Mouse (Mus musculus): Measurements from ENCODE around the gene Cdkl4.

Gene Cdkl4

DNA sequence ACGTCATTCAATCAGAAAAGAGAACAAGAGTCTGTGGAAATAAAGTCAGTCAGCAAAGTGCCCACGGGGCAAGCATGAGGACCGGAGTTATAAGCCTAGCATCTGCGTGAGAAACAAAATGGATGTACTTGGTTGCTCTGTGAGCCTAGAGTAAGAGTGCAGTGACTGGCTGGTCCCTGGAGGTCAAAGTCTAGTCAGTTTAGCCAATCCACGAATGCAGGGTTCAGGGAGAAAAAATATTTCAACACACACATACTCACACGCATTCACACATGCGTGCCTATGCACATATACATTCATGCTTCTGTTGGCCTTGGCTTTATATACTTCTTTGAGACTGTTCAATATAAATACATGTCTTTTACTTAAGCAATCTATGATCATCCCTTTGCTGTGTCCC lies 62.1 kb downstream of the Cdkl4 start:
- no peak for DNase-seq

DNA sequence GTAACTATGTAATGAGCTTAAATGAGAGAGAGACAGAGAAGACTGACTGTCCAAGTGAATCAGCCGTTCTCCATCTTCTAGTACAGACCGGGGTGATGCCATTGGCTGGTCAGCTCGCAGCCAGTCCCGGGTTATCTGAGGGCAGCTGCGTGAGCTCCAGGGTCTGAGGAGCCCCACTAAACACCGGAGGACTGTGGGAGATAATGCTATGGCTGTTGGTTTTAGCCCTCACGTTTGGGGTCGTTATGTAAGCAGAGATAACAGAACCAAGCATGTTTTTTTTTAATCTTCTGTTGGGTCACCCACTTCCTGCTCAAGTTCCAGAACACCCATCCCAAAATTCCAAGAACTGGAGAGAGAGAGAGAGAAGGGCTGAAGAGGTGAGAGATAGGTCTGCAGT lies 63.8 kb downstream of the Cdkl4 start:
- DNase-seq: no peak

DNA sequence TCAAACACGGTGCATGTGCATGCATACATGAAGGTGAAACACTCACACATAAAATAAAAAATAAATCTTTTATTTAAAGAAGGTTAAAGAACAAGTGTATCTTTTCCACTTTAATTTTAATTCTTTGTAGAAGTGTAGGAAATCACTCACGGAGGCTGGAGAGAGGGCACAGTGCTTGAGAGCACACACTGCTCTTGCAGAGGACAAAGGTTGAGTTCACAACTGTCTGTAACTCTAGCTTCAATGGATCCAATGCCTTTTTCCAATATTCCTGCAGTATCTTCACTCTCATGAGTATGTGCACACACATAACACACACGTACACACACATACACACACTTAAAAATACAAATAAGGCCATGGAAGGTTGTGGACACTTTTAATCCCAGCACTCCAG lies 67.2 kb downstream of the Cdkl4 start:
- DNase-seq: no peak

DNA sequence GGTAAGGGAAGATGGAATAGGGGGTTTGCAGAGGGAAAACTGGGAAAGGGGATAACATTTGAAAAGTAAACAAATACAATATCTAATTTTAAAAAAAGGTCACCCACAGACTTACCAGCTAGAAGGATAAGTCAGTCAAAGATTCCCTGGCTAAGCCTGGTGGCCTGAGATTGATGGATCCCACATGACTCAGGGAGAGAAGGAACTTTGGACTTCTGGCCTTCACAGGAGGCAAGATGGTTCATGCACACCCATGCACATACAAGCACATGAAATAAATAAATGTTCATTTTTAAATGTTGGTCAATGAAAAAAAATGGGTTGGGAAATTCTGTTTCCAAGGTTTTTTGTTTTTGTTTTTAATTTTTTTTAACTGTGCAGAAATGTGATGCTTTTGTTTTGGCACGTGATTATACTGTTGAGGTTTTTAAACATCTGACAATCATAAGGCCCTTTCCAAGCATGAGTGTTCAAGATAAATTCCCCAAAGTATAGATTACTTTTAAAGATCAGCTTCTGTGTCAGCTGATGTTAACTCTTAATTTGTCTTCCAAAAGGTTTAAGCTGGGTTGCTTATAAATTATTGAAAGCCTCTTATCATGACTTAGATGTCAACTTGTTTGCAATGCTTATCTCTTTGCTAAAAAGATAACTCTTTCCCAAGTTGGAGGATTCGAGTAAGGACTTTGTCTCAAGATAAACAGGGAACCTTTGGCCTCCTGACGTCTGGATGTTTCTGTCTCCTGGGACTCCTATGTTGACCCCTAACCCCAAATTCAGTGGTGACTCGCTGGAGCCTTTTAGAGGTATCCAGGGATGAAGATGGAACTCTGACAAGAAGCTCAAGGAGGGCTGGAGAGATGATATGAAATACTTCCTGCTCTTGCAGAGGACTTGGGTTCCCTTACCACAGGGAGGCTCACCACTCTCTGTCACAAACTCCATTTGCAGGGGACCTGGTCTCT lies 67.8 kb downstream of the Cdkl4 start:
- DNase-seq: no peak

DNA sequence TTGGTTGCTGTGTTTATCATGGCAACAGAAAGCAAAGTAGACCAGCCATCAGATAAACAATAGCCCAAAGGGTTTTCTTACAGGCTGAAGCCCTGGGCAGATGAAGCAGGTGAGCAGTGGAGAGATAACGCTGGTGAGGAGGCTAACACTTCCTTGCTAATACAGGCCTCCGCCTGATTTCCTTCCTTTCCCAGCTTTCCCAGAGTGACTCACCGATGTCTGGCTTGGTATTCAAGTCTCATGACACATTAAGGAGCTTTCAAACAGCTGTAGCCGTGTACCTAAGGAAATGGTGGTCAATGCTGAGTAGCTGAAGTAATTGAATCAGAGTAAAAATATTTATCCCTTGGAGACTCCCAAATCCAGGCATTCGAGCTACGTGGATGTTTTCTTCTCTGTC lies 71.8 kb downstream of the Cdkl4 start:
- no peak for DNase-seq

DNA sequence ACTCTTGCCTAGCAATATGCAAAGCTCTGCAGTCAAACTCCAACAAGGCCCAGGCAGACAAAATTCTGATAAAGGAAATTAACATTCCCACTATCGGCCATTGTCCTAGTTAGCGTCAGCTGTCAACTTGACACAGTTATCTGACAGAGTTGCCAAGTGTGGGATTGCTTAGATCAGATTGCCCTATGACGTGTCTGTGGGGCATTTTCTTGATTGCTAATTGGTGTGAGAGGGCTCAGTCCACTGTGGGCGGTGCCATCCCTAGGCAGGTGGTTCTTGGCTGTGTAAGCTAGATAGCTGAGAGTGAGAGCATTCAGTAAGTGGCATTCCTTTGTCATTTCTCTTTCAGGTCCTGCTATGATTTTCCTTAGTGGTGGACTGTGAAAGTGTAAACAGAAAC lies 72.3 kb downstream of the Cdkl4 start:
- no peak for DNase-seq

DNA sequence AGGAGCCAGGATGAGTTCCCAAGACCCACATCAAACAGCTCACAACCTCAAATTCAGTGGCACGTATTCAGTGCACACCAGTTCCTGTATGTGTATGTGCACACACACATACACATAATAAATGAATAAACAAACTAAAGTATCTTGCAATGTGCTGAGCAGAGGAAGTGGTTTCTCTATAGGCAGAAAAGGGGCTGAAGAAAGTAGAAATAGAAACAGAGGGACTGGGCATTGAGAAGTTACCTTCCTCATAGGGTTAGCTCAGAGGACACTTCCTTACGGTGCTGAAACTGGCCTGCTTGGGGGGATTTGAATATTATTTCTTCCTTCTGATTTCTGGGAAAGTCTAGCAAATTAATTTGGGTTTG lies 75.8 kb downstream of the Cdkl4 start:
- DNase-seq: no peak

DNA sequence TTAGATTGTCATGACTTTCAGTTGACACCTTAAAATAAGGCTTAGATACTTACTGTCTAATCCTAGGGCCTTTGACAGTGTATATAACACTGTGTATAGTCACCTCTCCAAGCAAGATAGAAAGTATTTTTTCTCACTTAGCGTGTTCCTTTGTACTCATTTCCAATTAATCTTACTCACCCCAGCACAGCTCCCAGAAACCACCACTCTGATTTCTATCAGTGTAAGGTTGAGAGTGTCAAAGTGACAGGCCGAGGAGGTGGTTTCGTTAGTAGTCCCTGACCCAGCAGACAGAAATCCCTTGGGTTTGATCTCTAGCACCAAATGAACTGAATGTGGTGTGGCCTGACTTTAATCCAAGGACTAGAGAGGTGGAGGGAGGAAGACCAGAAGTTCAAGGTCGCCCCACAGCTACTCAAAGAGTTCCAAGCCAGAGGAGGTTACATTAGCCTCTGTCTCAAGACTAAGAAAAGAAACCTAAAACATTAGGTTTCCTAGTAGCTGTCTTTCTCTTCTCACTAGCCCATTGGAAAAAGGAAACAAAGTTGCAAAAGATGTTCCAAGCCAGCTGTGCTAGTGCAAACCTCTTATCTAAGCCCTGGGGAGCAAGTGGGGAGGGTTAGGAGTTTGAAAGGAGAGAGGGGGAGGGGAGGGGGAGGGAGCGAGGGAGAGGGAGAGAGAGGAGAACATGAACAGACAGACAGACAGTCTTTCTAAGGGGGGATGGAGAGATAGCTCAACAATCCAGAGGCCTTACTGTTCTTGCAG lies 76.4 kb downstream of the Cdkl4 start:
- no peak for DNase-seq

DNA sequence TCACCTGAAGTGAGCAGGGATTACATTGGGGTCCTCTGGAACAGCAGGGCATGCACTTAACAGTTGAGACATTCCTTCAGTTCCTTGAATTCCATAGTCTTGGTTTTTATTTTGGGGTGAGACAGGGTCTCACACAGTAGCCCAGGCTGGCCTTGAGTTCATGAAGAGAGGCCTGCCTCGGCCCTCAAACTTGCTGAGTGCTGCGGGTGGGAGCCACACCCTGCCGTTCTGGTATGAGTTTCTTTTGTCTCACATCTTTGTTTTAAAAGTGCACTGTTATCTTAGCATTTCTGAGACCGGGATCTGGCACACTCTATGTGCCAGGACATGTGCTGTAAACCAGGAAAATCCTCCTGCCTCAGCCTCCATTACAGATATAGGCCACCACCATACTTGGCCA lies 77.6 kb downstream of the Cdkl4 start:
- DNase-seq: no peak

DNA sequence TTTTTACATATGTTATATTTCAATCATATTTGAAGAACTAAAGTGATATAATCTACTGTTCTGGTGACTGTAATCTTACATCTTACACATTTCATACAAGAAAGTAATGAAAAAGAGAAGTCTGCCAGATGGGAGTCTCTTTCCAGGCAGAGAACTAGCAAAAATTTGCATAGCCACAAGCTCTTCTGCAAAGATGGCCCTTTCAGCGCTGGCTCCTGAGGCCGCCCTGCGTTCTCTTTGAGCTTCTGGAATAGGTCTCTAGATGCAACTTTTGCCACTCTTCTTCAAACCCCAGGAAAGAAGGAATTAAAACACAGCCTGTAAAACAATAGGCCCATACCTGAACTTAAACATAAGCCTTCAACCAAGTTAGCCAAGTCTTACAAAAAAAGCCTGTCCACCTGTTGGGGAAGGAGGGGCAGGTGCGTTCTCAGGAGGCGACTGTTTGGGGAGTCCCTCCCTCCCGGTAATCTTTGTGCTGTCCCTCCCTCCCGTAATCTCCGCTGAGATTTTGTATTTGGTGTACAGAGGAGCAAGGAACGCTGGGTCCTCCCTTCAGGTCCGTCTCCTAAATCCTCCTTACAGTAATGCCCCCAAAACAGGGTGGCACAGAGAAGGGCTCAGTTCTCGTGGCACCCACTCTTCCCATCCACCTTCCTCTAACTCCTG lies 78.9 kb downstream of the Cdkl4 start:
- DNase-seq: no peak

DNA sequence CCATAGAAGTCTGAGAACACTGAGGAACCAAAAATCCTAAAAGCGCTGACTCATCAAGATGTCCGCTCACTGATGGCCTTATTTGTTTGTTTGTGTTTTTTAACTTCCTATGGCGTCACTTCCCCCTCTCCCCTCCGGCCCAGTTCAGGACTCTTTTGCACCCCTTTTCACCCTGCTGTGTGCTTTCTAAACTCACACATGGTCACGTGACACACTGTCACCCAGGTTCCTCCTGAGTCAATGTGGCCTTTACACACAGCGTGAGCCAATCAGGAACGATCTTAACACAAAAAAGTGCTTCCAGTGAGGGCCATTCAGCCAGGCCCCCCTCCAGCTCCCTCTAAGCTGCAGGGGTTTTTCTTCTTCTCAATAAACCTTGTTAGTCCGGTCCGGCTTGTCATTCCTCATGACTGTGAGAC lies 80.4 kb downstream of the Cdkl4 start:
- no peak for DNase-seq

DNA sequence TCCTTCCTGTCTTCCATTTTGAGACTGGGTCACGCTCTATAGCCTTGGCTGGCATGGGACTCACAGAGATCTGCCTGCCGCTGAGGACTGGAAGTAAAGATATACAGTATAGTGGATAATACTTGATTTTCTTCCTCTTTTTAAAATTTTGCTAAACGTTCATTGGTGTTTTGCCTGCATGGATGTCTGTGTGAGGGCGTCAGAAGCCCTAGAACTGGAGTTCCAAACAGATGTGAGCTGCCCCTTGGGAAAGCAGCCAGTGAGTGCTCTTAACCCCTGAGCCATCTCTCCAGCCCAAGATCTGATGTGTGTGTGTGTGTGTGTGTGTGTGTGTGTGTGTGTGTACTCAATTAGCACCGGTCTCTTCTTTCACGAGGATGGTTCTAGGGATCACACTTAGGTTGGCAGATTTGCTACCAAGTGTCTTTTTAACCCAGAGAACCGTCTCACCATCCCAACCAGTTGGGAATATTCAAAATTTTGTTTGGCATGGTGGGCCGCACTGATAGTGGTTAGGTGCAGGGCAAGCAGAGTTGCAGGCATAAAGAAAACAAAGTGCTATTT lies 80.9 kb downstream of the Cdkl4 start:
- DNase-seq: no peak

DNA sequence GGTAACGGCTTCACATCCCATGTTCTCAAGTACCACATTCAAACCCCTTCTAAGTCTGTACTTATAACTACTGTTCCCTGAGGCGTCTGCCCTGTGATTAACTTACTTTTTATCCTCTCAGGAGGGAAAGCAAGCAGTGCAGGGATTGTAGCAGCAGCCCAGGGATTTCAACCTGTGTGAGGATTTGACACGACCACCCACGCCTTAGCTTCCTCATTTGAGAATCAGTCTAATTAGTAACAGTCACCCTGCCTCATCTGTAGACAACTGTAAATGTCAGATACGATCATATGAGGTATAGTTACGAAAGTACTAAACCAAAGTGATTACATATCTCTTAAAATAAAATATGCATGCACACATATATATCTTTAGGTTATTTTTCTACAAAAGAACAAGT lies 81.4 kb downstream of the Cdkl4 start:
- no peak for DNase-seq

DNA sequence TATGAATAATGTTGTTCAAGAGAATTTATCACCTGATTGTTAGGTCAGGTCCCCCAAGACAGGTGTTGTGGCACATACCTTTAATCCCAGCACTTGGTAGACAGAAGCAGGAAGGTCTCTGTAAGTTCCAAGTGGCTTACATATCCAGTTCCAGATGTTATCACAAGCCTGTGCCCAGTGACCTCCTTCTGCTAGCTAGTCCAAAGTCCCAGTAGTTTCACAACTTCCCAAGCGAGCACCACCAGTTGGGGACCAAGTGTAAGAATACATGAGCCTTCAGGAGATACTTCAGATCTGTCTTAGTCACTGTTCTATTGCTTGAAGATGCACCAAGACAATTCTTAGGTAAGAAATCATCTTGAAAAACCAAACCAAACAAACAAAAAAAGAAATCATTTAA lies 83.7 kb downstream of the Cdkl4 start:
- DNase-seq: no peak

DNA sequence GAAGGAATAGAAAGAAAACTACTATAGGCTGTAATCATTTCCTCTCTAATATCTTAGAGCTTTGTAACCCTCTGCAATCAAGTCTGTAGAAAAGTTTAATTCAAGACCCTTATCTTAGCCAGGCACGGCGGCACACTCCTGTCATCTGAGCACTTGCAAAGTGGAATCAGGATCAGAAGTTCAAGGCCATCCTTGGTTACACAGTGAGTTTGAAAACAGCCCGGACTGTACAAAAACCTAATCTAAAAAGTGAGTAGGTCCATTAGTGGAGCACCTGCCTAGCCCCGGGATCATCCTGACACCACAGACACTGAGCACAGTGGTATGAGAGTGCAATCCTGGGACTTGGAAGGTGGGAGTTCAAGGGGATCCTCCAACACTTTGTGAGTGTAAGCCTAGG lies 84.8 kb downstream of the Cdkl4 start:
- DNase-seq: no peak

DNA sequence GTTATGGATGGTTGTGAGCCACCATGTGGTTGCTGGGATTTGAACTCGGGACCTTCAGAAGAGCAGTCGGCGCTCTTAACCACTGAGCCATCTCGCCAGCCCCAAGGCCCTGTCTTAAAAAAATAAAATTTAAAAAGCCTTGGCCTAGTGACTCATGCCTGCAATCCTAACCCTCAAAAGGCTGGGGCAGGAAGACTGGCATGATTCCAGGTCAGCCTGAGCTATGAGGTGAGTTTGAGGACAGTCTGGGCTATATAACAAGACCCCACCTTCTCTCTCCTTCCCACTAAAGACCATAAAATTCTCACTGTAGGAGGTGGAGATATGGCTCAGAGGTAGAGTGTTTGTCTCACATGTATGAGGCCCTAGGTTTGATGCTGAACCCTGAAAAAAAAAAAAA lies 85.3 kb downstream of the Cdkl4 start:
- no peak for DNase-seq

DNA sequence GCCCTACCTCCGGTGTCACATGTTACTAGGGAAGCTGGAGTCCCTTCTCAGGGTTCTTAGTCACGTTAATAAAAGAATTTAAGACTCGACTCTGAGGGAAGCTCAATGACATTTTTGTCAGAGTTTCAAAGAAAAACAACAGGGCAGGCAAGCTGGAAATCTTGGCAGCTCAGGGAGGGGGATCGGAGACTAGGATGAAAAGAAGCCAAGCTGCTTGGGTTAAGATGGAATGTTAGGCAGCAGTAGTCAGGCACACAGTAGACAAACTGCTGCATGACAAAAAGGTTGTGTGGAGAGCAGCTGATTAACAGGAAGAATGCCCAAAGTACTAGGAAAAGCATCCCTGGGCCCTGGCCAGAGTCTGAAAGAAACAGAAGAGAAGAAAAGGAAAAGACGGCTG lies 87.4 kb downstream of the Cdkl4 start:
- no peak for DNase-seq

DNA sequence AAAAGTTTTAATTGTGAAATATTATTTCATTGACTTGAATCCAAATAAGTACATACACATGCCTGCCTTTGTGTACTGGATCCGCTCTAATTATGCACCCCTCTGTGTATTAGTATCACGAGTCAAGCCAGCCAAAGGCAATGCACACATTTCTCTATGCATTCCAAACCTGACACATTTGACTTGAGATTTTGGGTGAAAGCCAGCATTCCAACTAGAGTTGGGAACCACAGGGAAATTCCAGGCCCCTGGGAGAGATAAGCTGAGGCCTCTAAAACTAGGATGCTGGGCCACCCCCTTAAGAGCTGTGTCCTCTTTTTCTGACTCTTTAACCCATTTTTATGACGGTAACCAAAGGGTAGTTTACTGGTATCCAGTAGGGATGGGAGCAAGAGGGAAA lies 88.7 kb downstream of the Cdkl4 start:
- no peak for DNase-seq

DNA sequence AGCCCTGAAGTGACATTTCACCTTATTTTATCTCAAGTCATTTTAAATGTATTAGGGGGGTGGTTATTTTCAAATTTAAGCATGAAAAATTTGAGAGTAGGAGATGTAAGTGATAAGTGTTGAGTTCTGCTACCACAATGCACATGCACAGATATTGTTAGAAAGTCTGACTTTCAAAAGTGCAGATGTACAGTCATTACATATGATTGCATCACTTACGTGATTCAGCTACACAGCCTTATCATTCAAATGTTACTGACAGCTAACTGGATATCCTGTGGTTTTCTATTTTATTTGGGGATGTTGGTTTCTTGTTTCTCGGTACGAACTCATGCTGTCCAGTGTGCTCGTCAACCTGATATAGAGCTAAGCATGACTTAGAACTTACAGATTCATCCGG lies 92.5 kb downstream of the Cdkl4 start:
- DNase-seq: no peak

DNA sequence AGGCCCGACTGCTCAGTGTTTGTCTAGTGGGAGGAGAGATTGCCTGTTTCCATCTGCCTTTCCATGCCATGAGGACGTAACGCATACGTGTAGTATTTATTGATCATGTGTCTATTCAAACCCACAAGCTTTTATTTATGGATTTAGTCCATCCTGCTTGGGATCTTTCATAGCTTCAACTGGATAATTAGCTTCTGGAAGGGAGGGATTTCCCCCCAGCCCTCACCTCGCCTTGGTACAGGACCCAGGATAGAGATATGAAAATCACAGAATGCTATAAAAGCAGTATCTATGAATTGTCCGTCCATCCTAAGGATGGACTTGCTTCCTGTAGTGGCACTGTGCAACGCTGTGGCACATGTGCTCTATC lies 96.8 kb downstream of the Cdkl4 start:
- no peak for DNase-seq

DNA sequence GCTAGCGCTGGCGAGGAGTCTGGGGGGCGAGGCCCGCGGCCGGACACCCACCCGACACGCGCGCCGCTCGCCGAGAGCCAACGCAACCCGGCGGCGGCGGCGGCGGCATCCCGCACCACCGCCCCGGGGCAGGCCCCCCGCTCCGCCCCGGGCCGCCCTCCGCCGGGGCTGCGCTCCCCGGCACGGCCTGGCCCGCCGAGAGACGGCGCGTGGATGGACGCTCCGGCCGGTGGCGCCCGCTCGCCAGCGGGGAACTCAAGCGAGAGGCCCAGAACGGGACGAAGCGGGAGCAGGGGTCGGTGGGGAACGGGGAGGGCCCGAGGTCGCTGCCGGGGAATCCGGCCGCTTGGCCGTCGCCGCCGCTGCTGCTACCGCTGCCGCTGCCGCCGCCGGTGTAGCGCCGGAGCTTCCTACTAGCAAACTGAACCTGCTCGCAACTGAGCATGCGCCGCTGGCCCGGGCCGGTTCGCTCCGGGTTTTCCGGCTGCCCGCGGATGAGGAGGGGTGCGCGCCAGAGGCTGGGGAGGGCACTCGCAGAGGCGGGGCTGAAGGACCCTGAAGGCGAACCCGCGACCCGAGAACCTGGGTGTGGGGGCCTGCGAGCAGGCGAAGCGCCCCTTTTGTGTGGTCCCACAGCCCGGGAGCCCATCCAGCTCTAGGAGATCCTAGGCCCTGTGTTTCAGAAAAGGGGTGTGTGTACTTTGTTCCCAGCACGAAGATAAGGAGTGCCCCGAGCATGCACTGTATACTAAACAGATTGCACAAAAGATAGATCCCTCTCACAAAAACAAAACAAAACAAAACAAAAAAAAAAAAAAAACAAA lies 97.4 kb downstream of the Cdkl4 start, which contains the start of gene Sos1:
Gene Sos1, minus strand, starts transcription at position 423 of the 824 bp plus-strand sequence.
- DNase-seq: peak; percentile 95

DNA sequence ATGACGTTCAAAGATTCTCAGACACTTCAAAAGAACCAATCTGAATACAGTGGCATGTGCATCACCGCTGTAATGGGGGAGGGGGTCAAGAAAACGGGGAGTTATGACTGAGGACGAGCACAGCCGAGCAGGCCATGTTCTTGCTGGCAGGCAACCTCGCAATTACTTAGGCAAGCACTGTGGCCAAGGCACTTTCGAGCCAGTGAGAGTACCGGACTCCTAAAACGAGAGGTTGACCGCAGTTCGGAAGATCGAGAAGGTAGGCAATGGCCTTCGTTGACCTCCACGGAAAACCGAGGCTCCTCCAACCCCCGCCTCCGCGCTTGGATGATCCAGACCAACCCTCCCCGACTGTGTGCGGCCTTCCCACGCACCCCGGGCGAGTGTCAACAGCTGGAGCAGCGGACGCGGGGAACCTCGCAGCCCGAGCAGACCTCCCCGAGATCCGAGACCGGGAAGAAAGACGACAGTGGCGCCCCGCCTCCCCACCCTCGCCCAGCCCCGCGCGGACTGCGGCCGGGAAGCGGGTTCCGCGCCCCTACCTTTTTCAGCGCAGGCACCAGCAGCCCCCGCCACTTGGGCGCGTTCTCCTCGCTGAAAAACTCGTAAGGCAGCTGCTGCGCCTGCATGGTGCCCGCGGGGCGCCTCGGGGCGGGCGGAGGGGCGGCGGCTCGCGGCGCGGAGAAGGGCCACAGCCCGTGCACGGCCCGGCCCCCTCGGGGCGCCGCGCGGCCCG lies 98.2 kb downstream of the Cdkl4 start:
- peak; percentile 68 for DNase-seq

Measured in cerebellum, adult 11-12 months (tissue).